Mouse (Mus musculus) forebrain, embryonic 14.5 days (tissue): ENCODE measurements around the gene Baz1a. TPM values are rescaled to one million over a fixed set of nuclear protein-coding genes. Genes with fewer than 3 reads are reported as not detected.

ENCODE experiments used
- ATAC-seq: fragments of 200-750 bp; cut with Nextera tagmentation; 2 replicates; pipeline ENCODE4 v1.8.0; 2017; ENCODE audit warnings: mild to moderate bottlenecking, moderate library complexity
- DNase-seq: peaks from one replicate; pipeline ENCODE4 v3.0.0-alpha.2; 2015; ENCODE audit warnings: low spot score
- H3K27ac ChIP-seq: fragments of 300-500 bp; sonication (generic); 2 replicates; pipeline ENCODE4 v1.5.1; 2014; ENCODE audit warnings: low read depth, mild to moderate bottlenecking, control low read depth, low read length, moderate library complexity
- H3K27me3 ChIP-seq: fragments of 300-500 bp; sonication (generic); replicated peaks from 2 replicates; pipeline ENCODE4 v1.6.1; 2014; ENCODE audit warnings: low read length, control low read depth, mixed read lengths; ENCODE audit not compliant: control insufficient read depth, insufficient read depth
- H3K36me3 ChIP-seq: fragments of 300-500 bp; sonication (generic); 2 replicates; pipeline ENCODE4 v1.6.1; 2014; ENCODE audit warnings: low read length, control low read depth; ENCODE audit not compliant: control insufficient read depth, insufficient read depth
- H3K4me1 ChIP-seq: fragments of 300-500 bp; sonication (generic); 2 replicates; pipeline ENCODE4 v1.6.1; 2014; ENCODE audit warnings: antibody characterized with exemption, low read length, control low read depth; ENCODE audit not compliant: control insufficient read depth, insufficient read depth
- H3K4me2 ChIP-seq: fragments of 300-500 bp; sonication (generic); 2 replicates; pipeline ENCODE4 v1.6.1; 2014; ENCODE audit warnings: mild to moderate bottlenecking, control low read depth, low read length
- H3K4me3 ChIP-seq: fragments of 300-500 bp; sonication (generic); 2 replicates; pipeline ENCODE4 v1.5.1; 2014; ENCODE audit warnings: low read depth, low read length, control low read depth
- H3K9ac ChIP-seq: fragments of 300-500 bp; sonication (generic); 2 replicates; pipeline ENCODE4 v1.6.1; 2014; ENCODE audit warnings: mild to moderate bottlenecking, low read length, control low read depth, moderate library complexity
- H3K9me3 ChIP-seq: fragments of 300-500 bp; sonication (generic); replicated peaks from 2 replicates; pipeline ENCODE4 v1.6.1; 2016; ENCODE audit warnings: low read length, control low read depth, mixed read lengths; ENCODE audit not compliant: control insufficient read depth
- WGBS: fragments of 180-500 bp; shearing (Covaris S2); extraction: QIAGEN DNeasy Blood & Tissue Kit; methylation state at CpG from one replicate; pipeline ENCODE4 v1.1.7; 2014; 5-methylcytosine and 5-hydroxymethylcytosine counted together
- polyA plus RNA-seq: library from polyadenylated mRNA; unstranded; fragments of >200 nt; fragmentation: Nextera tagmentation; extraction: Ambion mirVana; gene quantifications from 2 replicates; pipeline ENCODE4 v1.2.1, GENCODE M21; 2014

Gene Baz1a
- polyA plus RNA-seq, 1 experiment from 2014 or later: 13.6 TPM

DNA sequence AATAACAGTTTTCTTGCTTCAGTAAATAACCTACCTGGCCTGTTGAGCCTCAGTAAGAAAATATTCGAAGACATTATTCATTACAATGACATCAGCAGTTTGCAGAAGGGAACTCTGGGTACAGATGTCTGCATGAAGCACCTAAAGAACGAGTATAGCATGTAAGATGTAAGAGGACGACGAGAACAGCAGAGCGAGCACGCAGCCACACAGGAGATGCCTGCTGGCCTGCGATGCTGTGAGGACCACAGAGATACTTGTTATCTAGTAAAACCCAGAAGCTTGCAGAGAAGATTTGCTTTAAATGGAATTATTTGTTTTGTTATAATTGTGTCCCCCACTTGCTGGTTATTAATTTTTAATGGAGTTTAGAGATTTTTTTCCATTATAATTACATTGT is 39.1 kb upstream of the Baz1a start:
- Histone ChIP-seq H3K9me3 (no peaks in the 10 kb centered on the region), H3K4me3 (no peak overlapping the region), H3K9ac (no peak overlapping the region), H3K36me3 (peaks cover 13% of the 10 kb centered on the region), H3K4me2 (no peak overlapping the region), H3K27ac (no peak overlapping the region), H3K27me3 (no peaks in the 10 kb centered on the region), H3K4me1 (no peaks in the 10 kb centered on the region)
- DNase-seq (no peak), ATAC-seq (no peak)
- 94% methylated on average over 7 of the region's 7 CpGs for WGBS

- Histone ChIP-seq H3K4me2 (no peak overlapping the region), H3K4me3 (no peak overlapping the region), H3K36me3 (peaks cover 15% of the 10 kb centered on the region), H3K27me3 (no peaks in the 10 kb centered on the region), H3K9me3 (no peaks in the 10 kb centered on the region), H3K4me1 (no peaks in the 10 kb centered on the region), H3K9ac (no peak overlapping the region), H3K27ac (no peak overlapping the region)
- 95% methylated on average over 8 of the region's 8 CpGs for WGBS
- DNase-seq (no peak), ATAC-seq (no peak)
These were observed 37.3 kb upstream of the Baz1a start for GRCm38 (mm10) chr12:55051210-55052173.

DNA sequence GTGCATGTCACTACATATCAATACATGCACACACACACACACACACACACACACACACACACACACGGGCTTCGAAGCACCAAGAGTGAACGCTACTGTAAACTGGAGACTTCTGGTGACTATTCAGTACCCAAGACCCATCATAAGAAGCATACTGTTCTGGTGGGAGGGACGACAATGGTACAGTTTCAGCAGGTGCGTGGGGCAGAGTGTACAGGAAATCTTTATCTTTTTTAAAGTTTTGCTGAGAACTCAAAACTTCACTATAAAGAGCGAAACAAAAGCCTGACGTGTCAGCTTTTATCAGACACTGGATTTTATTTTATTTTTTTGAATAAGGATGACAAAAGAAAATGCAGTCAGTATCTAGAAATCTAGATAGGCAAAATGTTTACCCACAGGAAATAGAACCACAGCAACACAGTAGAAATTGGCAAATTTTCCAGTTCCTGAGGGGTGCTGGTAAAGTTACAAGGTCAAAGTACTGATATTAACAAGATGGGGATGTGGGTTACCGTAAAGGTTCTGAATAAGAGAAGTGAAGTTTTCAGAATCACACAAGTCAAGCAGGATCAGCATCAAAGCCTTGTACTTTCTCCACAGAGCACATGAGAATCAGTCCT is 35.7 kb upstream of the Baz1a start:
- no peak for DNase-seq

DNA sequence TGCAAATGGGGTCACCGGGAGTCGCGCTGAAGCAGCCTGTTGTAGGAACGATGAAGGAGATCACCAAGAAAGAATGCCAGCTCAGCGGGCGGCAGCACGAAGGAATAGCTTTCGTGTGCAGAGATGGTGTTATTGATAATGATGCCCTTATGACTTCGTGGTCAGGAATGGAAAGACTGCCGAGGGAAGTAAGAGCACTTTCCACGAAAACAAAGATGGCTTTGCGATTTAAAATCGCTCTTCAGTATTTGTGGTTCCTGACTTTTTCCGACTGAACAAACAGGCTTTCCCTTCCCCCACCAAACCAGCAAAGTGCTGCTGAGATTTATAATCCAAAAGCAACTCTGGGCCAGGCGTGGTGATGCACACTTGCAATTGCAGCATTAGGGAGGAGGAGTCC is 26.9 kb upstream of the Baz1a start:
- Histone ChIP-seq H3K36me3 (0 out of 2 replicates have a peak, but pooled peaks cover under 1% of the 10 kb centered on the region), H3K9me3 (no peaks in the 10 kb centered on the region), H3K27me3 (no peaks in the 10 kb centered on the region), H3K27ac (no peak overlapping the region), H3K4me2 (no peak overlapping the region), H3K4me3 (no peak overlapping the region), H3K9ac (no peak overlapping the region), H3K4me1 (no peaks in the 10 kb centered on the region)
- WGBS: 87% methylated on average over 15 of the region's 15 CpGs
- DNase-seq (no peak), ATAC-seq (no peak)

More for the DNA sequence above, 35.7 kb upstream of the Baz1a start:
- Histone ChIP-seq H3K27ac (no peak overlapping the region), H3K4me2 (no peak overlapping the region), H3K36me3 (peaks cover 18% of the 10 kb centered on the region; the same call in 1 of the 2 replicates), H3K9me3 (no peaks in the 10 kb centered on the region), H3K27me3 (no peaks in the 10 kb centered on the region), H3K4me3 (no peak overlapping the region), H3K4me1 (no peaks in the 10 kb centered on the region), H3K9ac (no peak overlapping the region)
- WGBS: 92% methylated on average over 8 of the region's 8 CpGs
- ATAC-seq: no peak

DNA sequence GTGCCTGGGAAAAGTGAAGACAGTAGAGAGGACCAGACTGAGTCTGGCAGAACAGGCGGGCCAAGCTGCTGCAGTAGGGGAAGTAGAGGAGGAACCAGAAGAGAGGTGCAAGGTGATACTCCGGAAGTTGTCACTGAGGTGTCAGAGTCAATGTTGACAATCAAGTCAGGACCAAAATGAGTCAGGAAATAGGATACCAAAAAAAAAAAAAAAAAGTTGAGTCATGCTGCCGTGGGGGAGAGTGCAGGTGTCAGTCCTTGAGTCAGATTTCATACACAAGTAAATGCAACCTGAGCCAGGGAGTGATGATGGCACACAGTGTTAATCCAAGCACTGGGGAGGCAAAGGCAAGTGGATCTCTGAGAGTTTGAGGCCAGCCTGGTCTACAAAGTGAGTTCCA is 12.9 kb upstream of the Baz1a start:
- H3K9ac ChIP-seq: no peak overlapping the region

DNA sequence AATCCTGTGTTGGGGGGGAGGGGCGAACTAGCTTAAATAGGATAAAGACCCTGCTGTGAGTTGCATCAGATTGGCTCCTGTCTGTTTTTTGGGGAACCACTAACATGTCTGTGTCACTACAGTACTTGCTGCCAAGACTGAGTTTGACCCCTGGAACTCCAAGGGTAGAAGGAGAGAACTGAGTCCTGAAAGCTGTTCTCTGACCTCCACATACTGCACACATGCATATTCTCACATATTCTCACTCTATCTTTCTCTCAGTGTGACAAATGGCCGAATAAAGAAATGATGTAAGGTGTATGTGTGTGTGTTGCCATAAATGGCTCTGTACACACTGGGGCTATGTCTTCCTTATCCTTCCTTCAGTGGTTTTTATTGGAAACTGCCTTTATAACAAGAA is 9.1 kb upstream of the Baz1a start:
- Histone ChIP-seq H3K4me2 (no peak overlapping the region), H3K9ac (no peak overlapping the region), H3K9me3 (no peaks in the 10 kb centered on the region), H3K4me3 (no peak overlapping the region), H3K27ac (no peak overlapping the region), H3K36me3 (no peaks in the 10 kb centered on the region), H3K4me1 (no peaks in the 10 kb centered on the region), H3K27me3 (no peaks in the 10 kb centered on the region)
- WGBS: 72% methylated on average over 2 of the region's 2 CpGs
- DNase-seq: no peak
- ATAC-seq: no peak

More for the DNA sequence above, 12.9 kb upstream of the Baz1a start:
- Histone ChIP-seq H3K9me3 (no peaks in the 10 kb centered on the region), H3K4me2 (no peak overlapping the region), H3K4me3 (no peak overlapping the region), H3K27ac (no peak overlapping the region), H3K27me3 (no peaks in the 10 kb centered on the region), H3K36me3 (no peaks in the 10 kb centered on the region), H3K4me1 (no peaks in the 10 kb centered on the region)
- DNase-seq (no peak), ATAC-seq (no peak)
- 81% methylated on average over 3 of the region's 3 CpGs for WGBS

DNA sequence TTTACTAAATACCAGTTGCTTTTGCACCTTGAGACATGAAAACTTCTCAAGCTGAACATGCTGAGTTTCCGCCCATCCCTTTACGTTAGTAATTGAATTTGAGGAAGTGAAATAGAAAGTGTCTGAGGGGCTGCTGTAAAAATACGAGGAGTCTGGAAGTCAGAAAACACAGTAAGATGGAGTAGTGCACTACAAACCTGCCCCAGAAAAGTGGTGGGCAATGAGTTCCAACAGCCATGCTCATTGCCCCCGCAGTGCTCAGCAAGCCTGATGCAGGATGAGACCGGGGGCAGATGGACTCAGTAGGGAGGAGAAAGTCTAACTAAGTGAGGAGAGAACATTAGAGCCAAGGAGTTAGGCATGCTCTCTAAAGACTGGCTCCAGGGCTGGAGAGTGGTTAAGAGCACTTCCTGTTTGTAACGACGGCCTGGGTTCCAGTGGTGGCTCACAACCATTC is 5.3 kb upstream of the Baz1a start:
- WGBS: 90% methylated on average over 7 of the region's 7 CpGs
- no peak for ATAC-seq

GRCm38 (mm10) chr12:55017119-55017721 is 3.1 kb upstream of the Baz1a start:
- no peaks in the 10 kb centered on the region for H3K36me3 ChIP-seq
- H3K27ac ChIP-seq: no peak overlapping the region
- H3K9ac ChIP-seq: no peak overlapping the region
- no peak overlapping the region for H3K4me3 ChIP-seq
- ATAC-seq (no peak), DNase-seq (peak; percentile 33)
- H3K27me3 ChIP-seq: no peaks in the 10 kb centered on the region
- no peak overlapping the region for H3K4me2 ChIP-seq
- H3K9me3 ChIP-seq: no peaks in the 10 kb centered on the region
- WGBS: 48% methylated on average over 9 of the region's 9 CpGs
- H3K4me1 ChIP-seq: no peaks in the 10 kb centered on the region

More for the DNA sequence above, 5.3 kb upstream of the Baz1a start:
- Histone ChIP-seq H3K9ac (no peak overlapping the region), H3K36me3 (no peaks in the 10 kb centered on the region), H3K4me2 (no peak overlapping the region), H3K27me3 (no peaks in the 10 kb centered on the region), H3K9me3 (no peaks in the 10 kb centered on the region), H3K4me1 (no peaks in the 10 kb centered on the region), H3K4me3 (no peak overlapping the region), H3K27ac (no peak overlapping the region)
- DNase-seq: no peak
